Mouse (Mus musculus): ENCODE measurements around the gene Itgb4.

The Itgb4 gene

GRCm38 (mm10) chr11:115970006-115970673 lies 4.4 kb upstream of the Itgb4 start:
- no peak for DNase-seq

- no peak for DNase-seq
Measured at GRCm38 (mm10) chr11:115971016-115971415, 3.5 kb upstream of the Itgb4 start.

GRCm38 (mm10) chr11:115975083-115975420 lies 543 bp downstream of the Itgb4 start:
- no peak for DNase-seq

- DNase-seq, result no peak
Measured at GRCm38 (mm10) chr11:115975544-115975943, 1.0 kb downstream of the Itgb4 start.

- DNase-seq, result peak; percentile 64 to 65
Measured at GRCm38 (mm10) chr11:115982472-115982871, 8.0 kb downstream of the Itgb4 start.

GRCm38 (mm10) chr11:115983291-115983690 lies 8.8 kb downstream of the Itgb4 start:
- DNase-seq, result peak in 1 of 2 experiments; percentile 35

GRCm38 (mm10) chr11:115989686-115990085 lies 15.2 kb downstream of the Itgb4 start:
- no peak for DNase-seq

- no peak for DNase-seq
Measured at GRCm38 (mm10) chr11:115992098-115992497, 17.6 kb downstream of the Itgb4 start.

- no peak for DNase-seq
Measured at GRCm38 (mm10) chr11:115995256-115995655, 20.7 kb downstream of the Itgb4 start.

- no peak for DNase-seq
Measured at GRCm38 (mm10) chr11:115997047-115997446, 22.5 kb downstream of the Itgb4 start.

GRCm38 (mm10) chr11:115997662-115998061 lies 23.2 kb downstream of the Itgb4 start:
- DNase-seq, result no peak

- no peak for DNase-seq
Measured at GRCm38 (mm10) chr11:115999027-115999426, 24.5 kb downstream of the Itgb4 start.

GRCm38 (mm10) chr11:115999538-116000143 lies 25.1 kb downstream of the Itgb4 start:
- DNase-seq, result peak; percentile 85

GRCm38 (mm10) chr11:116000607-116001006 lies 26.1 kb downstream of the Itgb4 start:
- no peak for DNase-seq

- no peak for DNase-seq
Measured at GRCm38 (mm10) chr11:116001725-116002124, 27.2 kb downstream of the Itgb4 start.

GRCm38 (mm10) chr11:116002894-116003293 lies 28.4 kb downstream of the Itgb4 start:
- no peak for DNase-seq

GRCm38 (mm10) chr11:116004186-116004823 lies 29.8 kb downstream of the Itgb4 start:
- DNase-seq, result no peak

GRCm38 (mm10) chr11:116004840-116005700 lies 30.6 kb downstream of the Itgb4 start:
- DNase-seq, result peak in 1 of 2 experiments; percentile 51

GRCm38 (mm10) chr11:116005701-116006419 lies 31.4 kb downstream of the Itgb4 start:
- no peak for DNase-seq

GRCm38 (mm10) chr11:116007095-116007850 lies 32.8 kb downstream of the Itgb4 start:
- no peak for DNase-seq

- no peak for DNase-seq
Measured at GRCm38 (mm10) chr11:116008411-116008810, 33.9 kb downstream of the Itgb4 start.
